Mouse (Mus musculus) embryonic fibroblast, embryonic 13.5 days (primary cell): ENCODE data around the gene S100pbp.

Source experiments
- CTCF ChIP-seq: IDR thresholded peaks from 2 replicates; pipeline ENCODE4 v1.5.1; 2011; ENCODE audit warnings: mild to moderate bottlenecking, control low read depth, low read length, moderate library complexity, borderline replicate concordance; ENCODE audit not compliant: insufficient read depth
- POLR2A ChIP-seq: IDR thresholded peaks from 2 replicates; pipeline ENCODE4 v1.6.1; 2011; ENCODE audit warnings: low read depth, mild to moderate bottlenecking, control low read depth, low read length, moderate library complexity

DNA sequence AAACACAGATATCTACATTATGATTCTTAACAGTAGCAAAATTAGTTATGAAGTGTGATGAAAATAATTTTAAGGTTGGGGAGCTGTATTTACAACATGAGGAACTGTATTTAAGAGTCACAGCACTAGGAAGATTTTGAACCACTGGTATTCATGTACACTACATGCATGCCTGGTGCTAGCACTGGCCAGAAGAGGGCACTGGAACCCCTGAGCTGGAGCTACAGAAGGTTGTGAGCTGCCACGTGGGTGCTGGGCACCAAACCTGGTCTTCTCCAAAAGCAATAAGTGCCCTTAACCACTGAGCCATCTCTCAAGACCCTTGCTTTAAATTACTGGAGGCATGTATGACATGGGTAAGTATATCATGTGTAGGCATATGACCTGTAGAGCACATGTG lies 17.0 kb downstream of the S100pbp start:
- TF ChIP-seq CTCF (peak; percentile 12; the same call in 1 of the 2 replicates), POLR2A (no peak)
